Mouse (Mus musculus): ENCODE results near the gene Whrn. TPM values are rescaled to one million over a fixed set of nuclear protein-coding genes. Genes with fewer than 3 reads are reported as not detected.

The Whrn gene
- polyA plus RNA-seq, 1 experiment from 2014 or later, result 1.8 TPM

- no peaks in the 10 kb centered on the region for H3K27me3 ChIP-seq (ENCODE audit: control insufficient read depth, insufficient read depth, low read length)
- 78% methylated on average over 8 of the region's 8 CpGs for WGBS
- ATAC-seq (replicated peaks; ENCODE audit: extremely low read depth, insufficient read depth, low FRiP score), result no peak
- no peaks in the 10 kb centered on the region for H3K36me3 ChIP-seq (ENCODE audit: control insufficient read depth, insufficient read depth)
- no peak overlapping the region for H3K4me3 ChIP-seq (ENCODE audit: low read length)
- H3K4me1 ChIP-seq (ENCODE audit: control insufficient read depth, insufficient read depth, low read length), result peaks cover 5% of the 10 kb centered on the region; the same call in 1 of the 2 replicates
- H3K9ac ChIP-seq (ENCODE audit: low read length), result no peak overlapping the region
- no peaks in the 10 kb centered on the region for H3K9me3 ChIP-seq (replicated peaks; ENCODE audit: control insufficient read depth, low read length)
- no peak overlapping the region for H3K4me2 ChIP-seq (ENCODE audit: low read depth, low read length)
- no peak overlapping the region for H3K27ac ChIP-seq (ENCODE audit: low read length)
These were observed 29.7 kb upstream of the Whrn start for GRCm38 (mm10) chr4:63525514-63525913.

GRCm38 (mm10) chr4:63521813-63522419 lies 26.1 kb upstream of the Whrn start:
- H3K4me3 ChIP-seq (ENCODE audit: low read length), result no peak overlapping the region
- H3K9ac ChIP-seq (ENCODE audit: low read length), result no peak overlapping the region
- no peaks in the 10 kb centered on the region for H3K36me3 ChIP-seq (ENCODE audit: control insufficient read depth, insufficient read depth)
- no peak overlapping the region for H3K4me2 ChIP-seq (ENCODE audit: low read depth, low read length)
- no peak overlapping the region for H3K27ac ChIP-seq (ENCODE audit: low read length)
- no peaks in the 10 kb centered on the region for H3K9me3 ChIP-seq (replicated peaks; ENCODE audit: control insufficient read depth, low read length)
- no peak for ATAC-seq (replicated peaks; ENCODE audit: extremely low read depth, insufficient read depth, low FRiP score)
- no peaks in the 10 kb centered on the region for H3K4me1 ChIP-seq (ENCODE audit: control insufficient read depth, insufficient read depth, low read length)
- no peaks in the 10 kb centered on the region for H3K27me3 ChIP-seq (ENCODE audit: control insufficient read depth, insufficient read depth, low read length)
- WGBS, result 76% methylated on average over 2 of the region's 2 CpGs

GRCm38 (mm10) chr4:63515021-63515420 lies 19.2 kb upstream of the Whrn start:
- no peaks in the 10 kb centered on the region for H3K36me3 ChIP-seq (ENCODE audit: control insufficient read depth, insufficient read depth)
- no peak overlapping the region for H3K9ac ChIP-seq (ENCODE audit: low read length)
- H3K9me3 ChIP-seq (replicated peaks; ENCODE audit: control insufficient read depth, low read length), result no peaks in the 10 kb centered on the region
- no peak for ATAC-seq (replicated peaks; ENCODE audit: extremely low read depth, insufficient read depth, low FRiP score)
- no peak overlapping the region for H3K4me3 ChIP-seq (ENCODE audit: low read length)
- H3K27ac ChIP-seq (ENCODE audit: low read length), result no peak overlapping the region
- H3K4me2 ChIP-seq (ENCODE audit: low read depth, low read length), result no peak overlapping the region
- H3K4me1 ChIP-seq (ENCODE audit: control insufficient read depth, insufficient read depth, low read length), result 0 out of 2 replicates have a peak, but pooled peaks cover 2% of the 10 kb centered on the region
- 72% methylated on average over 5 of the region's 5 CpGs for WGBS
- peaks cover 2% of the 10 kb centered on the region for H3K27me3 ChIP-seq (ENCODE audit: control insufficient read depth, insufficient read depth, low read length)

GRCm38 (mm10) chr4:63514454-63514984 lies 18.7 kb upstream of the Whrn start:
- Histone ChIP-seq H3K4me1 (ENCODE audit: control insufficient read depth, insufficient read depth, low read length) (0 out of 2 replicates have a peak, but pooled peaks cover 2% of the 10 kb centered on the region), H3K9me3 (replicated peaks; ENCODE audit: control insufficient read depth, low read length) (no peaks in the 10 kb centered on the region), H3K9ac (ENCODE audit: low read length) (no peak overlapping the region), H3K27me3 (ENCODE audit: control insufficient read depth, insufficient read depth, low read length) (peaks cover 2% of the 10 kb centered on the region), H3K36me3 (ENCODE audit: control insufficient read depth, insufficient read depth) (no peaks in the 10 kb centered on the region), H3K27ac (ENCODE audit: low read length) (no peak overlapping the region), H3K4me3 (ENCODE audit: low read length) (no peak overlapping the region), H3K4me2 (ENCODE audit: low read depth, low read length) (no peak overlapping the region)
- no peak for ATAC-seq (replicated peaks; ENCODE audit: extremely low read depth, insufficient read depth, low FRiP score)
- WGBS, result 61% methylated on average over 4 of the region's 4 CpGs

GRCm38 (mm10) chr4:63512921-63513320 lies 17.1 kb upstream of the Whrn start:
- Histone ChIP-seq H3K27ac (ENCODE audit: low read length) (no peak overlapping the region), H3K36me3 (ENCODE audit: control insufficient read depth, insufficient read depth) (no peaks in the 10 kb centered on the region), H3K9me3 (replicated peaks; ENCODE audit: control insufficient read depth, low read length) (no peaks in the 10 kb centered on the region), H3K4me3 (ENCODE audit: low read length) (no peak overlapping the region), H3K4me2 (ENCODE audit: low read depth, low read length) (no peak overlapping the region), H3K9ac (ENCODE audit: low read length) (no peak overlapping the region), H3K27me3 (ENCODE audit: control insufficient read depth, insufficient read depth, low read length) (peaks cover 2% of the 10 kb centered on the region), H3K4me1 (ENCODE audit: control insufficient read depth, insufficient read depth, low read length) (0 out of 2 replicates have a peak, but pooled peaks cover 2% of the 10 kb centered on the region)
- no peak for ATAC-seq (replicated peaks; ENCODE audit: extremely low read depth, insufficient read depth, low FRiP score)
- 73% methylated on average over 2 of the region's 2 CpGs for WGBS

- H3K4me3 ChIP-seq (ENCODE audit: low read length), result no peak overlapping the region
- 14% methylated on average over 4 of the region's 4 CpGs for WGBS
- no peak overlapping the region for H3K9ac ChIP-seq (ENCODE audit: low read length)
- ATAC-seq (replicated peaks; ENCODE audit: extremely low read depth, insufficient read depth, low FRiP score), result no peak
- H3K9me3 ChIP-seq (replicated peaks; ENCODE audit: control insufficient read depth, low read length), result no peaks in the 10 kb centered on the region
- no peak overlapping the region for H3K27ac ChIP-seq (ENCODE audit: low read length)
- H3K27me3 ChIP-seq (ENCODE audit: control insufficient read depth, insufficient read depth, low read length), result no peaks in the 10 kb centered on the region
- H3K4me2 ChIP-seq (ENCODE audit: low read depth, low read length), result no peak overlapping the region
- H3K4me1 ChIP-seq (ENCODE audit: control insufficient read depth, insufficient read depth, low read length), result no peaks in the 10 kb centered on the region
- H3K36me3 ChIP-seq (ENCODE audit: control insufficient read depth, insufficient read depth), result no peaks in the 10 kb centered on the region
These were observed 12.4 kb upstream of the Whrn start for GRCm38 (mm10) chr4:63508232-63508631.

GRCm38 (mm10) chr4:63507478-63507877 lies 11.7 kb upstream of the Whrn start:
- Histone ChIP-seq H3K27me3 (ENCODE audit: control insufficient read depth, insufficient read depth, low read length) (no peaks in the 10 kb centered on the region), H3K9me3 (replicated peaks; ENCODE audit: control insufficient read depth, low read length) (no peaks in the 10 kb centered on the region), H3K4me3 (ENCODE audit: low read length) (no peak overlapping the region), H3K9ac (ENCODE audit: low read length) (no peak overlapping the region), H3K4me1 (ENCODE audit: control insufficient read depth, insufficient read depth, low read length) (no peaks in the 10 kb centered on the region), H3K36me3 (ENCODE audit: control insufficient read depth, insufficient read depth) (no peaks in the 10 kb centered on the region), H3K27ac (ENCODE audit: low read length) (no peak overlapping the region), H3K4me2 (ENCODE audit: low read depth, low read length) (no peak overlapping the region)
- 70% methylated on average over 5 of the region's 5 CpGs for WGBS
- ATAC-seq (replicated peaks; ENCODE audit: extremely low read depth, insufficient read depth, low FRiP score), result no peak

GRCm38 (mm10) chr4:63503949-63504348 lies 8.2 kb upstream of the Whrn start:
- WGBS, result 59% methylated on average over 5 of the region's 5 CpGs
- ATAC-seq (replicated peaks; ENCODE audit: extremely low read depth, insufficient read depth, low FRiP score), result no peak
- H3K4me3 ChIP-seq (ENCODE audit: low read length), result no peak overlapping the region
- H3K27ac ChIP-seq (ENCODE audit: low read length), result no peak overlapping the region
- H3K9me3 ChIP-seq (replicated peaks; ENCODE audit: control insufficient read depth, low read length), result no peaks in the 10 kb centered on the region
- no peaks in the 10 kb centered on the region for H3K4me1 ChIP-seq (ENCODE audit: control insufficient read depth, insufficient read depth, low read length)
- H3K9ac ChIP-seq (ENCODE audit: low read length), result no peak overlapping the region
- no peaks in the 10 kb centered on the region for H3K36me3 ChIP-seq (ENCODE audit: control insufficient read depth, insufficient read depth)
- H3K27me3 ChIP-seq (ENCODE audit: control insufficient read depth, insufficient read depth, low read length), result peaks cover 12% of the 10 kb centered on the region; the same call in 1 of the 2 replicates
- H3K4me2 ChIP-seq (ENCODE audit: low read depth, low read length), result no peak overlapping the region

- WGBS, result 55% methylated on average over 5 of the region's 5 CpGs
- no peak for ATAC-seq (replicated peaks; ENCODE audit: extremely low read depth, insufficient read depth, low FRiP score)
These were observed 5.3 kb upstream of the Whrn start for GRCm38 (mm10) chr4:63501050-63501449.

More at GRCm38 (mm10) chr4:63501050-63501449, 5.3 kb upstream of the Whrn start:
- peaks cover 12% of the 10 kb centered on the region; the same call in 1 of the 2 replicates for H3K27me3 ChIP-seq (ENCODE audit: control insufficient read depth, insufficient read depth, low read length)
- H3K4me2 ChIP-seq (ENCODE audit: low read depth, low read length), result no peak overlapping the region
- H3K9me3 ChIP-seq (replicated peaks; ENCODE audit: control insufficient read depth, low read length), result no peaks in the 10 kb centered on the region
- H3K36me3 ChIP-seq (ENCODE audit: control insufficient read depth, insufficient read depth), result no peaks in the 10 kb centered on the region
- no peak overlapping the region for H3K9ac ChIP-seq (ENCODE audit: low read length)
- H3K4me1 ChIP-seq (ENCODE audit: control insufficient read depth, insufficient read depth, low read length), result peaks cover 4% of the 10 kb centered on the region; the same call in 1 of the 2 replicates
- H3K4me3 ChIP-seq (ENCODE audit: low read length), result no peak overlapping the region
- no peak overlapping the region for H3K27ac ChIP-seq (ENCODE audit: low read length)

Measured in heart, embryonic 16.5 days (tissue).